In genomic region chr9:103049049-103049511, GRCm38 (mm10) we compare ENCODE assay signal across 17 mouse cellular contexts.
DNase-seq lines count a peak whose midpoint lies in the region; ATAC-seq and TF ChIP-seq lines count a peak whose summit lies in the region.
"Had no signal": no experiment of that assay in that cellular context is flagged by ENCODE, and none has a peak within 500 bp of the region (broad histone marks: within the 10 kb centered on the region; RNA-seq: fewer than 3 reads in every experiment).

No protein-coding gene starts in this region.

- no peaks in the 10 kb centered on the region for H3K27me3 ChIP-seq in intestine, embryonic 15.5 days (replicated peaks)
- no peaks in the 10 kb centered on the region for H3K27me3 ChIP-seq in intestine, postnatal 0 days (replicated peaks; ENCODE audit: control insufficient read depth, insufficient read depth, low read length)
- H3K27me3 ChIP-seq in liver, embryonic 15.5 days, result no peaks in the 10 kb centered on the region
- H3K27me3 ChIP-seq in heart, embryonic 12.5 days (replicated peaks), result no peaks in the 10 kb centered on the region
- H3K27me3 ChIP-seq: lung, embryonic 15.5 days had no signal

- no peak for TF ChIP-seq CTCF in intestine, postnatal 0 days (IDR thresholded peaks at IDR 0.05; ENCODE audit: low read depth)

- peak; percentile 46 for DNase-seq in kidney, postnatal 10 days
- no peak for DNase-seq in heart, adult 9 months (ENCODE audit: low spot score in 2 of 2)
- no peak for DNase-seq in embryo, embryonic 11 days
- no peak for DNase-seq in embryo, embryonic 9.5 days (ENCODE audit: extremely low spot score)
- DNase-seq: cerebellum, postnatal 14 days; thymus, postnatal 25 days had no signal

- no peak overlapping the region for H3K9ac ChIP-seq in intestine, embryonic 15.5 days
- no peak overlapping the region for H3K9ac ChIP-seq in intestine, postnatal 0 days (ENCODE audit: low read depth, low read length)
- H3K9ac ChIP-seq in liver, embryonic 15.5 days, result no peak overlapping the region
- H3K9ac ChIP-seq in heart, embryonic 12.5 days, result no peak overlapping the region
- H3K9ac ChIP-seq: lung, embryonic 15.5 days had no signal

- H3K4me2 ChIP-seq in intestine, embryonic 15.5 days (replicated peaks), result no peak overlapping the region
- H3K4me2 ChIP-seq in intestine, postnatal 0 days (replicated peaks; ENCODE audit: low read depth), result no peak overlapping the region
- H3K4me2 ChIP-seq in liver, embryonic 15.5 days, result no peak overlapping the region
- no peak overlapping the region for H3K4me2 ChIP-seq in heart, embryonic 12.5 days
- H3K4me2 ChIP-seq: lung, embryonic 15.5 days had no signal

- 45% methylated on average over 7 of the region's 7 CpGs for WGBS in intestine, embryonic 15.5 days
- WGBS in intestine, postnatal 0 days, result 35% methylated on average over 7 of the region's 7 CpGs
- WGBS in liver, embryonic 15.5 days (ENCODE audit: insufficient replicate concordance), result 32% methylated on average over 7 of the region's 7 CpGs
- 56% methylated on average over 7 of the region's 7 CpGs for WGBS in heart, embryonic 12.5 days

- no peaks in the 10 kb centered on the region for H3K9me3 ChIP-seq in intestine, embryonic 15.5 days
- no peaks in the 10 kb centered on the region for H3K9me3 ChIP-seq in intestine, postnatal 0 days (ENCODE audit: control insufficient read depth)
- H3K9me3 ChIP-seq in liver, embryonic 15.5 days (replicated peaks), result no peaks in the 10 kb centered on the region
- H3K9me3 ChIP-seq in heart, embryonic 12.5 days (replicated peaks), result no peaks in the 10 kb centered on the region
- H3K9me3 ChIP-seq: G1E; limb, embryonic 10.5 days; lung, embryonic 15.5 days had no signal

- H3K36me3 ChIP-seq in intestine, embryonic 15.5 days, result no peaks in the 10 kb centered on the region
- no peaks in the 10 kb centered on the region; the same call in 1 of the 2 replicates for H3K36me3 ChIP-seq in intestine, postnatal 0 days (ENCODE audit: control insufficient read depth, insufficient read depth)
- H3K36me3 ChIP-seq in liver, embryonic 15.5 days (replicated peaks), result no peaks in the 10 kb centered on the region
- no peaks in the 10 kb centered on the region for H3K36me3 ChIP-seq in heart, embryonic 12.5 days
- H3K36me3 ChIP-seq: G1E; limb, embryonic 10.5 days had no signal

- peak overlapping the region; percentile 8; the same call in 1 of the 2 replicates for H3K27ac ChIP-seq in intestine, embryonic 15.5 days
- peak overlapping the region; percentile 62 for H3K27ac ChIP-seq in intestine, postnatal 0 days (ENCODE audit: low read depth, low read length)
- H3K27ac ChIP-seq in liver, embryonic 15.5 days (replicated peaks), result 0 out of 2 replicates have a peak overlapping the region, but pooled peaks have one; percentile 14
- H3K27ac ChIP-seq in heart, embryonic 12.5 days (ENCODE audit: poor library complexity, severe bottlenecking), result no peak overlapping the region
- H3K27ac ChIP-seq: left cerebral cortex, adult 2 months; limb, embryonic 10.5 days; lung, embryonic 15.5 days had no signal

- no peak overlapping the region for H3K4me3 ChIP-seq in intestine, embryonic 15.5 days (replicated peaks)
- H3K4me3 ChIP-seq in intestine, postnatal 0 days (ENCODE audit: low read depth, low read length), result no peak overlapping the region
- no peak overlapping the region for H3K4me3 ChIP-seq in liver, embryonic 15.5 days (replicated peaks)
- H3K4me3 ChIP-seq in heart, embryonic 12.5 days, result no peak overlapping the region
- H3K4me3 ChIP-seq: left cerebral cortex, adult 2 months; limb, embryonic 10.5 days; lung, embryonic 15.5 days; megakaryocyte, embryonic 14.5 days had no signal

- H3K4me1 ChIP-seq in intestine, embryonic 15.5 days (replicated peaks), result 0 out of 2 replicates have a peak, but pooled peaks cover 5% of the 10 kb centered on the region
- no peaks in the 10 kb centered on the region for H3K4me1 ChIP-seq in intestine, postnatal 0 days (replicated peaks; ENCODE audit: control insufficient read depth, insufficient read depth, low read length)
- peaks cover 4% of the 10 kb centered on the region; the same call in 1 of the 2 replicates for H3K4me1 ChIP-seq in liver, embryonic 15.5 days (replicated peaks)
- no peaks in the 10 kb centered on the region for H3K4me1 ChIP-seq in heart, embryonic 12.5 days (replicated peaks)
- H3K4me1 ChIP-seq: megakaryocyte, embryonic 14.5 days had no signal

- peak; percentile 96 for ATAC-seq in intestine, embryonic 15.5 days
- ATAC-seq in intestine, postnatal 0 days, result peak; percentile 93
- 0 out of 2 replicates have a peak, but pooled peaks have one; percentile 22 for ATAC-seq in liver, embryonic 15.5 days (ENCODE audit: insufficient read depth)
- no peak for ATAC-seq in heart, embryonic 12.5 days (ENCODE audit: insufficient number of reproducible peaks, low FRiP score)
- ATAC-seq: CD4-positive, CD25-positive, alpha-beta regulatory T cell, adult 4 months; forebrain, embryonic 14.5 days had no signal
